Mouse (Mus musculus) left cerebral cortex, adult 2 months (tissue): ENCODE data around the gene Selenbp1. TPM values are rescaled to one million over a fixed set of nuclear protein-coding genes. Genes with fewer than 3 reads are reported as not detected.
A peak's percentile ranks its signal among the peaks of the same experiment; 100 is the strongest.
"Not testable (repeated sequence)": the region's sequence is repeated elsewhere in the genome, so short reads cannot be mapped to it uniquely, and the experiment has no call there.

ENCODE experiments used
- DNase-seq, 2 experiments: peaks; one replicate each; pipeline ENCODE4 v3.0.0; 2021 to 2022; ENCODE audit warnings: low spot score in 2 of 2, mixed read lengths in 1 of 2; ENCODE audit errors: extremely low spot score in 1 of 2
- H3K27ac ChIP-seq: fragments of 200-600 bp; 2 replicates; pipeline ENCODE4 v1.8.1; 2022
- H3K4me3 ChIP-seq: fragments of 200-600 bp; 2 replicates; pipeline ENCODE4 v1.8.1; 2022
- CTCF ChIP-seq: fragments of 200-600 bp; IDR thresholded peaks from 2 replicates; pipeline ENCODE4 v1.8.1; 2022; ENCODE audit warnings: antibody characterized with exemption, mild to moderate bottlenecking, moderate library complexity
- intact Hi-C: fragments of 180-260 bp; cut with DNase I; formaldehyde crosslinking; loops from one replicate; pipeline ENCODE4 v1.15.1; 2025
- total RNA-seq, 2 experiments: library from RNA; stranded (reverse); gene quantifications; 2 replicates each; pipeline ENCODE4 v1.2.3; 2021

The Selenbp1 gene
- total RNA-seq, 2 experiments from 2014 or later = 7.9 to 10.0 TPM

DNA sequence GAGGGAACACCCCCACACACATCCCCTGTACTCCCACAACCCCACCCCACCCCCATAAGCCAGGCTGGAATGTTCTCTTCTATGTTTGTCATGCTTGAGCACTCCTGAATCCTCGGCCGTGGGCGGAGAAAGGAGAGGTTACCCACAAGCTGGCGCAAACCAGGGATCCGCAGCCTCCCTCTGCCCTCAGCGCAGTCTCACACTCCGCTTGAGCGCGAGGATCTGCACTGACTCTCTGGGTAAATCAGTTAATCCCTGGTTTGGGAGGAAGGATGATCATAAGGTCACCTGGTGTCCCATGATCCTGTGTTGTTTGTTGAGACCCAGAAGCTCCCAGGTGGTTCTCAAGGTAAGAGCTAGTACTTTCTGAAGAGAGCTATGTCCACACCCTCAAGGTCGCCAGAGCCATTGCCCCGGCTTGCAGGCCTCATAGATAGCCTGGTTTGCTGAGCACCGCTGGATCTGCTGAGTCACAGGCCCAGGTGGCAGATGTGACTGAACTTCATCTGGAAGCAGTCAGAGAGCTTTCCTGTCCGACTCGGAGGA lies 15.0 kb upstream of the Selenbp1 start:
- DNase-seq = peak; percentile 34 to 41
- Histone ChIP-seq H3K4me3 (no peak overlapping the region), H3K27ac (no peak overlapping the region)
- intact Hi-C loops = no loop called here
- TF ChIP-seq CTCF = no peak

- H3K4me3 ChIP-seq = no peak overlapping the region
- no peak for DNase-seq
- intact Hi-C loops = no loop called here
- H3K27ac ChIP-seq = no peak overlapping the region
- TF ChIP-seq CTCF = no peak
Measured at GRCm38 (mm10) chr3:94918845-94919244, 14.0 kb upstream of the Selenbp1 start.

DNA sequence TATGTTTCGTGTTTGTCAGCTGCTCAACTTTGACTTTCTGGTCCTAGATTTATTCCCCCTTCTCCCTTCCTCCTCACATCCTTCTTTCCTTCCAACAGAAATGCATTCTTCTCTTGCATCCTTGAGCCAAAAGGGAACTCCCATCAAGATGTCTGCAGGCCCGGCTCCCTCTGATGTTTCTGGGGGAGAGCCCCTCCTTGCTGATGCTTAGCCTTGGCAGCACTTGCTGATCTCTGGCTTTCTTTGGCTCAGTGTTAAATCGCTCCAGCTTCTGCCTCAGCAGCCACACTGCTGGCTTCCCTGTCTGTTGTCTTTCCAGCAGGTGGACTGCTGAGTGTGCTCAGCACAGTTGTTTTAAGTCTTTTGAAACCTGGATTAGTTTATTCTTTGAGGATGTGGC lies 11.8 kb upstream of the Selenbp1 start:
- TF ChIP-seq CTCF = no peak
- no peak for DNase-seq
- no peak overlapping the region for H3K4me3 ChIP-seq
- intact Hi-C loops = no loop called here
- H3K27ac ChIP-seq = no peak overlapping the region

- Histone ChIP-seq H3K27ac (no peak overlapping the region), H3K4me3 (no peak overlapping the region)
- intact Hi-C loops = no loop called here
- TF ChIP-seq CTCF = no peak
- no peak for DNase-seq
Measured at GRCm38 (mm10) chr3:94922333-94922732, 10.5 kb upstream of the Selenbp1 start.

DNA sequence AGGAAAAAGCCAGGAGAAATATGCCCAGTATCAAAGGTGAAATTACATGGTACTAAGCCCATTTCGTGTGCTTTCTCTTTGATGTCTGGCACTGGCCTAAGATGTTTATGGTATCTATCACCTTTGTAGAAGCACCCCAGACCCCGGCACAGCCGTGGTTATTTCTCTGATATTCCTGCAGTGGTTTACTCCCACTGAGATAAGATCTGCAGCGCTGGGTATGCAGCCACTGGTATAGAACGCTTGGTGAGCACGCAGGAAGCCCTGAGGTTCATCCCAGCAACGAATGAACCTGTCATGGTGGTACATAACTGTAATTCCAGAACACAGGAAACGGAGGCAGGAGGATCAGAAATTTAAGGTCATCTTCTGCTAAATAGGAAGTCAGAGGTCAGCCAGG lies 8.2 kb upstream of the Selenbp1 start:
- no peak for DNase-seq
- H3K27ac ChIP-seq = no peak overlapping the region
- TF ChIP-seq CTCF = no peak
- no peak overlapping the region for H3K4me3 ChIP-seq
- intact Hi-C loops = no loop called here

- DNase-seq, H3K4me3 ChIP-seq, intact Hi-C loops, H3K27ac ChIP-seq: not testable (repeated sequence)
Measured at GRCm38 (mm10) chr3:94926301-94926736, 6.5 kb upstream of the Selenbp1 start.

GRCm38 (mm10) chr3:94928979-94929378 lies 3.9 kb upstream of the Selenbp1 start:
- H3K4me3 ChIP-seq, DNase-seq, H3K27ac ChIP-seq, intact Hi-C loops: not testable (repeated sequence)

DNA sequence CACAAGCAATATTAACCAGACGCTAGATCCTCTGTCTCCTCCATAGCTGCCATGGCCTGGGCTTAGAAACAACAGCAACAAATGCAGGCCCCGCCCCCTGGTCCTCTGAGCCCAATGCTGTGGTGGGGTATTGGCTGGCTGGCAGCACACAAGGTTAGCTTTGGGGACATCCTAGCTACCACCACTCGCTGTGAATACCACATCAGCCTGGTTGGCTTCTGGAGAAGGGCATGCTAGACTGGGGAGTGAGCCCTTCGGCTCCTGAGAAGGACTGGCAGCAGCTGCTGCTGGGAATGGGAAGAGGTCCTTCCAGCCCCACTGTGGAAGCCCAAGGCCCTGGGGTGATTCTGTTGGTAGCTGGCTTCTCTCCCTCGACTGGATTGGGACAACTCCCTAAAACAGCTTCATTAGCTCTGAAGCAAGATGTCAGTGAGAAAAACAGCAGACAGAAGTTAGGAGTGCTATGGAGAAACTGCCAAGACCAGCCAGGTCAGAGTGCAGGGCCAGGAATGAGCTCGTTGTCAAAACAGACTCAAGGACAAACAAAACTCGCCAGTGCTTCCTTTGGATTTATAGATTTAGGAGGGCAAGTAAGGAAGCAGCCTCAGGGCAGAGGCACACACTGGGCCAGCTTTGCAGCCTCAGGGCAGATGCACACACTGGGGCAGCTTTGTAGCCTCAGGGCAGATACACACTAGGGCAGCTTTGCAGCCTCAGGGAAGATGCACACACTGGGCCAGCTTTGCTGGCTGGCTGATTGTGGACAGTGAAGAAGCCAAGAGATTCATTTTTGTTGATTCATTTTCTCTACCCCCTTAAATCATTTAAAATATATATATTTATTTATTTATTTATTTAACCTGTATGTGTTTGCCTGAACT lies 2.2 kb upstream of the Selenbp1 start:
- intact Hi-C loops = loop anchor here (10.0 kb wide), 1 partner anchor 236 kb away; the partner anchor contains the start of gene Selenbp2
- not testable (repeated sequence) for H3K27ac ChIP-seq, H3K4me3 ChIP-seq, DNase-seq

DNA sequence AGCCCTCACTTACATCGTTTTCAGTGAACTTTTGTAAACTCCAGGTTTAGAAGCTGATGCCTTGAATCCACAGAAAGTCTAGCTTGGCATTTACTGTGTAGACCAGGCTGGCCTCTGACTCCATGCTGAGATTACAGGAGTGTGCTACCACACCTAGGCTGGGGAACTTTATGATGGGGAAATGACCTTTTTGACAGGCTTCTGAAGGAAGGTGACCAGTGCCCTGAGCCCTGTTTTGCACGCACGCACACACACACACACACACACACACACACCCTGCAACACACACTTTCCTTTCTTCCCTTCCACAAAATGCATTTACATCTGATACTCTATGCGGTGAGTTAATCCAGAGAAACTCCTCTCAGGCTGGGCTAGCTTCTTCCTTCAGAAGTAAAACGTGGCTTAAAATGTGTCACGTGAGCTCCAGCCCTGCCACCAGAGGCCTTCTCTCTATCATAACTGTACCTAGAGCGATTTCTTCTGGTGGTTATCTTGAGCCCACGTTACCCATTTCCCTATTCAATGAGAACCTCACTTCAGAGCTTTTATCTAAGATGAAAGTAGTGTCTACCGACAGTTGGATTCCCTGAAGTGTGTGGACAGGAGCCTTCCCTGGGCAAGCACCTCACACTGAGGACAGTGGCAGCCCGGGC lies 1.3 kb upstream of the Selenbp1 start:
- not testable (repeated sequence) for H3K27ac ChIP-seq, H3K4me3 ChIP-seq, DNase-seq
- intact Hi-C loops = loop anchor here (10.0 kb wide), 1 partner anchor 237 kb away; the partner anchor contains the start of gene Selenbp2

GRCm38 (mm10) chr3:94932279-94932678 lies 577 bp upstream of the Selenbp1 start:
- intact Hi-C loops = loop anchor here (10.0 kb wide), 1 partner anchor 237 kb away; the partner anchor contains the start of gene Selenbp2
- H3K27ac ChIP-seq, H3K4me3 ChIP-seq, DNase-seq: not testable (repeated sequence)

DNA sequence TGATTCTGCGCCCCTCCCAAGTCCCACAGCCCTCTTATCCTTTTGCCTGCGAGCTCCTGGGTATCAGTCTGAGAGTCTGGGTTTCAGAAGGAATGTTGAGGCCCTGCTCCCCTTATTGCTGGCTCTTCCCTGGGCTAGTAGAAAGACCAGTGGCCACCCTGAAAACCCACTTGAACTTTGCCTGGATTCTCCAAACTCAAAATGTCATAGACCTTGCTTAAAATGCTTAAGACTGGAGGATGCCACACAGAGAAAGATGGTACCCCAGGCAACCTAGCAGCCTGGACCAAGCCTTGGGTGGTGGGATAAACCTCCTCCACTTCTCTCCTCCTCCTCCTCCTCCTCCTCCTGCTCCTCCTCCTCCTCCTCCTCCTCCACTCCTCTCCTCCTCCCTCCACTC lies 748 bp downstream of the Selenbp1 start:
- intact Hi-C loops = loop anchor here (10.0 kb wide), 1 partner anchor 239 kb away; the partner anchor contains the start of gene Selenbp2
- H3K4me3 ChIP-seq, DNase-seq, H3K27ac ChIP-seq: not testable (repeated sequence)

DNA sequence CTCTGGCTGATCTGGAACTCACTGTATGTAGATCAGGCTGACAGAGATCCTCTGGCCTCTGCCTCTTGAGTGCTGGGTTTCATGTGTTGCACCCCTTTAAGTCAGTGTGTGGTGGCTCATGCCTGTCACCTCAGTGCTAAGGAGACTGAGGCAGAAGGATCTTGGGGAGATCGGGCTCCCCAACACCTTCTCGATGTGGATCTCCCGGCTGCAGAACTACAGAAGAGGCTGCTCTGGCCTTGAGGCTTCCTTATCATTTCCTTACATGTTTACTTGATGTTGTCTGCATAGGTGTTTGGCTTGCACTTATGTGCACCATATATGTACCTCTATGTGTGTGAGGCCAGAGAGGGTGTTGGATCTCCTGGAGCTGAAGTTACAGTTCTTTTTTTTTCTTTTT lies 1.7 kb downstream of the Selenbp1 start:
- DNase-seq, H3K4me3 ChIP-seq, H3K27ac ChIP-seq: not testable (repeated sequence)
- intact Hi-C loops = loop anchor here (10.0 kb wide), 1 partner anchor 240 kb away; the partner anchor contains the start of gene Selenbp2

DNA sequence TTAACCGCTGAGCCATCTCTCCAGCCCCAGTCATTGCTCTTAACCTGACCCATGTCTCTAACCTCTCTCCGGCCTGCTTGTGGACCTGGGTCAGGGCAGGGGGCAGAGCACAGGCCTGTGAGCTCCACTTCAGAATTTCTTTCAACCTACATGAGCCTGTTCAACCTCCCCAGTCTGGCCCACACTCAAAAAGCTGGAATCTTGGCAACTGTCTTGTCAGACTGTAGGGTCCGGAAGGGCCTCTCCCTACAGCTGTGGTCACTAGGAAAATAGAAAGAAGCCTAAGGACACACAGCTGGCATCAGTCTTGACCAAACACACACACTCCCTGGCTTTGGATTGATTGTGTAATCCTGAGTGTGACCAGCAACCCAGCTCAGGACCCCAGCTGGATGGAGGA lies 2.5 kb downstream of the Selenbp1 start:
- not testable (repeated sequence) for H3K4me3 ChIP-seq, H3K27ac ChIP-seq, DNase-seq
- intact Hi-C loops = loop anchor here (10.0 kb wide), 1 partner anchor 241 kb away; the partner anchor contains the start of gene Selenbp2

DNA sequence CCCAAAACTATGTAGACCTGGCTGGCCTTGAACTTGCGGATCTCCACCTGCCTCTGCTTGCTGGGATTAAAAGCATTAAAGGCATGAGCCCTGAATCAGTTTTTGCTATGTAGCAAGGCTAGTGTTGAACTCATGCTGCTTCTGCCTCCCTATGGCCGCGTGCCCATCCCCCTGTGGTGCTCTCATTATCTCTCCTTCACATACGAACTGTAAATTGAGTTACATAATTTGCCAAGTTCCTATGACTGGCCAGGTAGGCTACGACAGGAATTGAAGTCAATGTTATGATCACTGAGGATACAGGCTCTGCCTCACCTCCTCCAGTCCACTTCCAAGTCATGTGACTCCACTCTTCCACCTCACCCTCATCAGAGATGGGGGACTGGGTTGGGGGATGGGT lies 3.3 kb downstream of the Selenbp1 start:
- not testable (repeated sequence) for DNase-seq, H3K27ac ChIP-seq, H3K4me3 ChIP-seq
- intact Hi-C loops = loop anchor here (10.0 kb wide), 1 partner anchor 241 kb away; the partner anchor contains the start of gene Selenbp2

DNA sequence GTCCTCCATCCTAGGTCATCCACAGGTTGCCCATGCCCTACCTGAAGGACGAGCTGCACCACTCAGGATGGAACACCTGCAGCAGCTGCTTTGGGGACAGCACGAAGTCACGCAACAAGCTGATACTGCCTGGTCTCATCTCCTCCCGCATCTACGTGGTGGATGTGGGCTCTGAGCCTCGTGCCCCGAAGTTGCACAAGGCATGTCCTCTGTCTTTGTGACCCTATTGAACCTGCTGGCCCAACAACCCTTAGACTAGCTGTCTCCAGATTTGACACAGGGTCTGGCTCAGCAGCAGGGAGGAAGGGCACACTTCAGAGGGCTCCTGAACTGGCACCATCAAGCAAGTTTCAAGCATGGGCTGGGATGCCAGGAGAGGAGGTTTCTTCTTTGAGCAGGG lies 4.3 kb downstream of the Selenbp1 start:
- intact Hi-C loops = loop anchor here (10.0 kb wide), 1 partner anchor 242 kb away; the partner anchor contains the start of gene Selenbp2
- DNase-seq, H3K4me3 ChIP-seq, H3K27ac ChIP-seq: not testable (repeated sequence)

- H3K4me3 ChIP-seq, intact Hi-C loops: not testable (repeated sequence)
Measured at GRCm38 (mm10) chr3:94940033-94940432, 7.2 kb downstream of the Selenbp1 start.

More at GRCm38 (mm10) chr3:94940033-94940432, 7.2 kb downstream of the Selenbp1 start:
- DNase-seq, H3K27ac ChIP-seq: not testable (repeated sequence)
